Mouse (Mus musculus): ENCODE data around the gene Sds. TPM values are rescaled to one million over a fixed set of nuclear protein-coding genes. Genes with fewer than 3 reads are reported as not detected.

The Sds gene
- total RNA-seq, 2 experiments from 2014 or later = 1.2 to 2.2 TPM

GRCm38 (mm10) chr5:120439887-120440670 lies 36.2 kb upstream of the Sds start:
- DNase-seq = peak in 1 of 2 experiments; percentile 21
- intact Hi-C loops (cut with DNase I) = loop anchor here (1.0 to 10.0 kb wide), 3 partner anchors 185 to 294 kb away; no protein-coding TSS in a partner anchor

- peak; percentile 82 to 93 for DNase-seq
- intact Hi-C loops (cut with DNase I) = loop anchor here (1.0 to 10.0 kb wide), 3 partner anchors 186 to 294 kb away; no protein-coding TSS in a partner anchor
These were observed 35.6 kb upstream of the Sds start for GRCm38 (mm10) chr5:120440733-120441132.

- intact Hi-C loops (cut with DNase I) = loop anchor here (10.0 kb wide), 1 partner anchor 193 kb away; no protein-coding TSS in a partner anchor
- DNase-seq = no peak
These were observed 29.0 kb upstream of the Sds start for GRCm38 (mm10) chr5:120447305-120447704.

DNA sequence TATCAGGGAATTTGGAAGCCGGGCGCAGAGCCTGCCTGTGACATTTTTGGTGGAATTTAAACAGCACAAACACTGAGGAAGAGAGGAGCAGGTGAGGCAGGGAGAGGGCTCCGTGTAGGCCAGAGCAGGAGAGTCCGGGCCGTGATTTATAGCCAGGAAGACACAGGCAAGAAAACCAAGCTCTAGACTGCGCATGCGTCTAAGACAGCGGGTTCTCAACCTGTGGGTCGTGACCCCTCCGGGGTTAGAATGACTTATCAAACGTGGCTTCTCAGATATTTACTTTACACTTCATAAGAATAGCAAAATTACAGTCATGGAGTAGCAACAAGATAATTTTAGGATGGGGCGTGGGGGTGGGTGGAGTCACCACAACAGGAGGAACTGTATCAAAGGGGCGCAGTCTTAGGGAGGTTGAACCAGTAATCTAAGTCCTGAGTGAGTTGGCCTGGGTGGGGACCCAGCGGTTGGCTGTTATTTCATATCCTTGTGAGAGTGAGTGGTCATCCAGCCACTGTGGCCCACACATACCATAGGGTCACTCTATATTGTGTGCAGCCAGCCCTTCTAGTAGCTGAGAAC lies 21.5 kb upstream of the Sds start:
- intact Hi-C loops (cut with DNase I) = no loop called here
- no peak for DNase-seq

- intact Hi-C loops (cut with DNase I) = no loop called here
- no peak for DNase-seq
These were observed 20.1 kb upstream of the Sds start for GRCm38 (mm10) chr5:120456253-120456652.

GRCm38 (mm10) chr5:120456841-120457554 lies 19.3 kb upstream of the Sds start:
- intact Hi-C loops (cut with DNase I) = no loop called here
- no peak for DNase-seq

GRCm38 (mm10) chr5:120457628-120458027 lies 18.7 kb upstream of the Sds start:
- peak in 1 of 2 experiments; percentile 62 for DNase-seq
- intact Hi-C loops (cut with DNase I) = no loop called here

GRCm38 (mm10) chr5:120459133-120459532 lies 17.2 kb upstream of the Sds start:
- DNase-seq = no peak
- intact Hi-C loops (cut with DNase I) = no loop called here

DNA sequence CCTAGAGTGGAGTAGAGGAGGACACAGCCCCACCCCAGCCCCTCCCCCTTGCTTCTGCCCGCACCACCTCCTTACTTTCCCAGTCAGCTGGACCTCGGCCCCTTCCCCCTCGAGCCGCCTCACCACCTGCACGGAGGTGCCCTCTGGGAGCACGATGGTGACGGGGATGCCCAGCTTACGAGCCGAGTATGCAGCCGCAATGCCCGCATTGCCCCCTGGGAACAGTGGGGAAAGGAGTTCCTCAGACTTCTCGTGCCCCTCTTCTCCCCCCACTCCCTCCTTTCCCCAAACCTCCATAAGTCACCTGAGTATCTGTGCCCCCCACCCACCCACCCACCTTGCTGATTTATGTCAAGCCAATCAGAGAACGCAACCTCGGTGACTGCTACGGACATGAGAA lies 14.4 kb upstream of the Sds start:
- intact Hi-C loops (cut with DNase I) = no loop called here
- DNase-seq = no peak

GRCm38 (mm10) chr5:120464321-120464720 lies 12.0 kb upstream of the Sds start:
- DNase-seq = no peak
- intact Hi-C loops (cut with DNase I) = no loop called here

DNA sequence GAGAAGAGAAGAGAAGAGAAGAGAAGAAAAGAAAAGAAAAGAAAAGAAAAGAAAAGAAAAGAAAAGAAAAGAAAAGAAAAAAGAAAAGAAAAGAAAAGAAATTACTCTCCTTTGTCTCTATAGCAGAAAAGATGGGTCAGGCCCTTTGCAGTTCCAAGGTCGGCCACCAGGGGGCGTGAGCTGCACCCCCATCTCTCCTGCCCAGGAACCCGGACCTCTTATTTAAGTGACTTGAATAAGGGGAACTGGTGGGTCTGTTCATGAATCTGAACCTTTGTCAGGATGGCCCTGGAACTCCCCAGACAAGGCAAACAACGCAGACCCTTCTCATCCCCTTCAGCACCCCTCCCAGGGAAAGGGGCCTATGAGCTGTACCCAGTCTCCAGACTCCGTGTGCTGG lies 11.3 kb upstream of the Sds start:
- intact Hi-C loops (cut with DNase I) = no loop called here
- DNase-seq = peak in 1 of 2 experiments; percentile 43

DNA sequence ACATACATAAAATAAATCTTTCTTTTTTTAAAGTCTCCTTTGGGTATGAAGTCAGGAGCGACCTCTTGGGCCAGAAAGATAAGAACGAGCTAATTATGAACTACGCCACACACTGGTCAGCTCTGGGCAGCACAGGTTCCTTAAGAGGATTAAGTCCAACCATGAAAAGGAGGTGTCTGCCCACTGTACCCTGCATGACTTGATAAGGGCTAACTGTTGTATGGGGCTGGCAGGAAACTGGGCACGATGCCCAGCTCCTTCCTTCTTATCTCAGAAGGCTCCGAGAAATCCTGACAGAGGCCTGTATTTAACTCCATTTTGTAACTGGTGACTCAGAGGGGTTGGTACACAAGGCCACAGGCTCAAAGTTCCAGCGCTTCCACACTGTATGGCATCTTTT lies 10.5 kb upstream of the Sds start:
- intact Hi-C loops (cut with DNase I) = no loop called here

GRCm38 (mm10) chr5:120467026-120467425 lies 9.3 kb upstream of the Sds start:
- peak in 1 of 2 experiments; percentile 23 for DNase-seq
- intact Hi-C loops (cut with DNase I) = no loop called here

More for the DNA sequence above, 10.5 kb upstream of the Sds start:
- DNase-seq = peak; percentile 46 to 56

- intact Hi-C loops (cut with DNase I) = no loop called here
- no peak for DNase-seq
These were observed 8.0 kb upstream of the Sds start for GRCm38 (mm10) chr5:120468336-120468735.

DNA sequence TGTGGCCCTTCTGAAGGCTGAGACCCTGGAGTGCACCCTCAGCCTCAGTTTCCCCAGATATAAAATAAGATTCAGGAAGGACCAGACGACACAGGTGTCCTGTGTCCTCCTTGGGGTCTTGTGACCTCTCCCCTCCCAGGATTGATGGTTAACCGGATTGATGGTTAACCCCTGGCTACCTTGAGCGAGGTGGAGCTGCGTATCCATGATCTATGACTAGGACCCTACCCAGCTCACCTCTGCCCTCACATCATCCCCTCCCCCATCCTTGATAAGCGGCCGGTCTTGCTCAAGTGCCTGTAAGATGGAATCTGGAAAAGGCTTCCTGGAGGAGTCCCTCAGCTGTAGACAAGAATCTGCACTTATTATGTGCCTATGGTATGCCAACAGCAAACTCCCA lies 7.5 kb upstream of the Sds start:
- DNase-seq = no peak
- intact Hi-C loops (cut with DNase I) = no loop called here

GRCm38 (mm10) chr5:120471538-120471937 lies 4.8 kb upstream of the Sds start:
- intact Hi-C loops (cut with DNase I) = no loop called here
- no peak for DNase-seq

- DNase-seq = no peak
- intact Hi-C loops (cut with DNase I) = no loop called here
These were observed 3.6 kb upstream of the Sds start, which contains the start of gene Sdsl for GRCm38 (mm10) chr5:120472770-120473169. Gene Sdsl, minus strand, starts transcription at chr5:120472810.

GRCm38 (mm10) chr5:120473361-120473760 lies 3.0 kb upstream of the Sds start:
- intact Hi-C loops (cut with DNase I) = no loop called here
- no peak for DNase-seq

GRCm38 (mm10) chr5:120475861-120476260 lies 465 bp upstream of the Sds start:
- intact Hi-C loops (cut with DNase I) = no loop called here

GRCm38 (mm10) chr5:120477993-120478392 lies 1.7 kb downstream of the Sds start:
- no peak for DNase-seq
- intact Hi-C loops (cut with DNase I) = no loop called here

More at GRCm38 (mm10) chr5:120475861-120476260, 465 bp upstream of the Sds start:
- DNase-seq = no peak

- DNase-seq = no peak
- intact Hi-C loops (cut with DNase I) = no loop called here
These were observed 3.2 kb downstream of the Sds start for GRCm38 (mm10) chr5:120479538-120479937.
